Mouse (Mus musculus) CH12.LX (cell line): Measurements from ENCODE around the gene Pdss2.

Source experiments
- CHD2 ChIP-seq: IDR thresholded peaks from 2 replicates; pipeline ENCODE4 v1.6.1; 2011; ENCODE audit warnings: low read length, improper control_type of control experiment
- CTCF ChIP-seq, 2 experiments: IDR thresholded peaks in 1 of 2; conservative IDR thresholded peaks in 1 of 2; 2 replicates each; pipeline ENCODE4 v1.5.1; 2011 to 2012; ENCODE audit warnings: low read depth in 2 of 2, low read length in 2 of 2, improper control_type of control experiment in 1 of 2, inconsistent platforms in 1 of 2, mild to moderate bottlenecking in 1 of 2, moderate library complexity in 1 of 2
- EP300 ChIP-seq: IDR thresholded peaks from 2 replicates; pipeline ENCODE4 v1.6.1; 2011; ENCODE audit warnings: low read length, improper control_type of control experiment
- HCFC1 ChIP-seq: IDR thresholded peaks from 2 replicates; pipeline ENCODE4 v1.6.1; 2012; ENCODE audit warnings: low read depth, mild to moderate bottlenecking, inconsistent platforms, low read length, improper control_type of control experiment
- JUND ChIP-seq: conservative IDR thresholded peaks from 2 replicates; pipeline ENCODE4 v1.6.1; 2011; ENCODE audit warnings: low read depth, low read length, improper control_type of control experiment
- KAT2A ChIP-seq: IDR thresholded peaks from 2 replicates; pipeline ENCODE4 v1.6.1; 2012; ENCODE audit warnings: low read length, improper control_type of control experiment, inconsistent platforms; ENCODE audit not compliant: insufficient replicate concordance
- ZC3H11A ChIP-seq: IDR thresholded peaks from 2 replicates; pipeline ENCODE4 v1.6.1; 2012; ENCODE audit warnings: low read depth, mild to moderate bottlenecking, inconsistent platforms, low read length, improper control_type of control experiment

- TF ChIP-seq ZC3H11A (no peak), EP300 (no peak), HCFC1 (no peak), CHD2 (no peak), KAT2A (no peak), CTCF (conservative IDR thresholded peaks at IDR 0.05 in 1 of 2, IDR thresholded peaks at IDR 0.05 in 1 of 2; ENCODE audit: low read depth in 2 of 2, low read length in 2 of 2) (no peak), JUND (no peak)
Observed at GRCm38 (mm10) chr10:43252324-43252723, 31.0 kb downstream of the Pdss2 start.
